Mouse (Mus musculus) midbrain, embryonic 12.5 days (tissue): ENCODE measurements around the gene Fancg. TPM values are rescaled to one million over a fixed set of nuclear protein-coding genes. Genes with fewer than 3 reads are reported as not detected.

Experiments used
- ATAC-seq: fragments of 200-750 bp; cut with Nextera tagmentation; 2 replicates; pipeline ENCODE4 v1.8.0; 2017; ENCODE audit warnings: low read depth, moderate TSS enrichment, moderate library complexity; ENCODE audit not compliant: low FRiP score
- H3K27ac ChIP-seq: fragments of 300-500 bp; sonication (generic); replicated peaks from 2 replicates; pipeline ENCODE4 v1.5.1; 2016; ENCODE audit warnings: mild to moderate bottlenecking
- H3K27me3 ChIP-seq: fragments of 300-500 bp; sonication (generic); 2 replicates; pipeline ENCODE4 v1.6.1; 2016; ENCODE audit warnings: mild to moderate bottlenecking
- H3K36me3 ChIP-seq: fragments of 300-500 bp; sonication (generic); 2 replicates; pipeline ENCODE4 v1.6.1; 2016
- H3K4me1 ChIP-seq: fragments of 300-500 bp; sonication (generic); 2 replicates; pipeline ENCODE4 v1.6.1; 2016
- H3K4me2 ChIP-seq: fragments of 300-500 bp; sonication (generic); replicated peaks from 2 replicates; pipeline ENCODE4 v1.6.1; 2016; ENCODE audit warnings: mild to moderate bottlenecking, moderate library complexity
- H3K4me3 ChIP-seq: fragments of 300-500 bp; sonication (generic); 2 replicates; pipeline ENCODE4 v1.5.1; 2016; ENCODE audit warnings: mild to moderate bottlenecking
- H3K9ac ChIP-seq: fragments of 300-500 bp; sonication (generic); replicated peaks from 2 replicates; pipeline ENCODE4 v1.6.1; 2016; ENCODE audit warnings: mild to moderate bottlenecking, moderate library complexity
- H3K9me3 ChIP-seq: fragments of 300-500 bp; sonication (generic); 2 replicates; pipeline ENCODE4 v1.6.1; 2016; ENCODE audit warnings: mild to moderate bottlenecking
- WGBS: fragments of 180-500 bp; shearing (Covaris S2); methylation state at CpG from one replicate; pipeline ENCODE4 v1.1.7; 2016; 5-methylcytosine and 5-hydroxymethylcytosine counted together
- polyA plus RNA-seq: library from polyadenylated mRNA; unstranded; fragments of >200 nt; fragmentation: Nextera tagmentation; extraction: Ambion mirVana; gene quantifications from 2 replicates; pipeline ENCODE4 v1.2.1, GENCODE M21; 2016

The Fancg gene
- polyA plus RNA-seq, 1 experiment from 2014 or later: 24.0 TPM

GRCm38 (mm10) chr4:43031237-43031995 lies 21.1 kb upstream of the Fancg start, which contains the start of gene Stoml2:
Gene Stoml2 (minus strand): TSS chr4:43031710.
- Histone ChIP-seq H3K9ac (peak within 1 kb of the TSS; percentile 92), H3K36me3 (peaks cover 74% of the 10 kb centered on the region), H3K27me3 (no peaks in the 10 kb centered on the region), H3K27ac (peak within 1 kb of the TSS; percentile 93), H3K9me3 (no peaks in the 10 kb centered on the region), H3K4me3 (peak within 1 kb of the TSS; percentile 78), H3K4me2 (peak within 1 kb of the TSS; percentile 88), H3K4me1 (peaks cover 21% of the 10 kb centered on the region)
- WGBS: 1% methylated on average over 38 of the region's 38 CpGs
- ATAC-seq: peak; percentile 96

GRCm38 (mm10) chr4:43030780-43031230 lies 20.5 kb upstream of the Fancg start:
- H3K9ac ChIP-seq: peak overlapping the region; percentile 92
- 1% methylated on average over 28 of the region's 28 CpGs for WGBS
- no peaks in the 10 kb centered on the region for H3K27me3 ChIP-seq
- H3K36me3 ChIP-seq: peaks cover 68% of the 10 kb centered on the region
- H3K4me1 ChIP-seq: peaks cover 21% of the 10 kb centered on the region
- peak overlapping the region; percentile 93 for H3K27ac ChIP-seq
- no peak for ATAC-seq
- no peaks in the 10 kb centered on the region for H3K9me3 ChIP-seq
- H3K4me3 ChIP-seq: peak overlapping the region; percentile 78
- H3K4me2 ChIP-seq: peak overlapping the region; percentile 88

GRCm38 (mm10) chr4:43030352-43030751 lies 20.0 kb upstream of the Fancg start:
- Histone ChIP-seq H3K4me1 (peaks cover 21% of the 10 kb centered on the region), H3K4me2 (peak overlapping the region; percentile 88), H3K9me3 (no peaks in the 10 kb centered on the region), H3K36me3 (peaks cover 63% of the 10 kb centered on the region), H3K9ac (peak overlapping the region; percentile 92), H3K27ac (peak overlapping the region; percentile 93), H3K4me3 (peak overlapping the region; percentile 78), H3K27me3 (no peaks in the 10 kb centered on the region)
- 77% methylated on average over 9 of the region's 9 CpGs for WGBS
- no peak for ATAC-seq

GRCm38 (mm10) chr4:43029749-43030148 lies 19.4 kb upstream of the Fancg start:
- peaks cover 25% of the 10 kb centered on the region for H3K4me1 ChIP-seq
- H3K9me3 ChIP-seq: no peaks in the 10 kb centered on the region
- 0 out of 2 replicates have a peak overlapping the region, but pooled peaks have one; percentile 92 for H3K9ac ChIP-seq
- H3K4me3 ChIP-seq: no peak overlapping the region; the same call in 1 of the 2 replicates
- no peak overlapping the region for H3K27ac ChIP-seq
- peak overlapping the region; percentile 88; the same call in 1 of the 2 replicates for H3K4me2 ChIP-seq
- ATAC-seq: no peak
- WGBS: 95% methylated on average over 9 of the region's 9 CpGs
- H3K36me3 ChIP-seq: peaks cover 58% of the 10 kb centered on the region
- H3K27me3 ChIP-seq: no peaks in the 10 kb centered on the region

GRCm38 (mm10) chr4:43029121-43029520 lies 18.8 kb upstream of the Fancg start:
- Histone ChIP-seq H3K4me1 (peaks cover 30% of the 10 kb centered on the region), H3K36me3 (peaks cover 52% of the 10 kb centered on the region), H3K4me3 (no peak overlapping the region), H3K27ac (no peak overlapping the region), H3K9ac (no peak overlapping the region), H3K9me3 (no peaks in the 10 kb centered on the region), H3K27me3 (no peaks in the 10 kb centered on the region), H3K4me2 (no peak overlapping the region)
- ATAC-seq: no peak
- 97% methylated on average over 7 of the region's 7 CpGs for WGBS

GRCm38 (mm10) chr4:43025084-43025960 lies 15.0 kb upstream of the Fancg start, which contains the start of gene Pigo:
Gene Pigo (minus strand): TSS chr4:43025819.
- H3K4me3 ChIP-seq: peak within 1 kb of the TSS; percentile 57
- H3K9me3 ChIP-seq: no peaks in the 10 kb centered on the region
- WGBS: 10% methylated on average over 42 of the region's 42 CpGs
- ATAC-seq: peak; percentile 92
- peak within 1 kb of the TSS; percentile 56 for H3K9ac ChIP-seq
- no peaks in the 10 kb centered on the region for H3K27me3 ChIP-seq
- H3K36me3 ChIP-seq: peaks cover 69% of the 10 kb centered on the region
- H3K27ac ChIP-seq: peak within 1 kb of the TSS; percentile 85
- H3K4me1 ChIP-seq: peaks cover 17% of the 10 kb centered on the region
- peak within 1 kb of the TSS; percentile 64 for H3K4me2 ChIP-seq

- Histone ChIP-seq H3K4me1 (peaks cover 12% of the 10 kb centered on the region), H3K27ac (0 out of 2 replicates have a peak overlapping the region, but pooled peaks have one; percentile 85), H3K4me2 (peak overlapping the region; percentile 64), H3K4me3 (peak overlapping the region; percentile 57), H3K9me3 (no peaks in the 10 kb centered on the region), H3K27me3 (no peaks in the 10 kb centered on the region), H3K9ac (peak overlapping the region; percentile 56), H3K36me3 (peaks cover 71% of the 10 kb centered on the region)
- ATAC-seq: no peak
- 88% methylated on average over 14 of the region's 14 CpGs for WGBS
Measured at GRCm38 (mm10) chr4:43024673-43025072, 14.4 kb upstream of the Fancg start.

- Histone ChIP-seq H3K4me1 (peaks cover 12% of the 10 kb centered on the region), H3K4me3 (no peak overlapping the region), H3K9ac (no peak overlapping the region), H3K36me3 (peaks cover 70% of the 10 kb centered on the region), H3K4me2 (no peak overlapping the region), H3K27me3 (no peaks in the 10 kb centered on the region), H3K27ac (no peak overlapping the region), H3K9me3 (no peaks in the 10 kb centered on the region)
- no peak for ATAC-seq
- WGBS: 71% methylated on average over 17 of the region's 17 CpGs
Measured at GRCm38 (mm10) chr4:43021341-43021740, 11.0 kb upstream of the Fancg start.

GRCm38 (mm10) chr4:43020876-43021275 lies 10.6 kb upstream of the Fancg start:
- H3K4me3 ChIP-seq: no peak overlapping the region
- peaks cover 70% of the 10 kb centered on the region for H3K36me3 ChIP-seq
- peaks cover 12% of the 10 kb centered on the region for H3K4me1 ChIP-seq
- 87% methylated on average over 16 of the region's 16 CpGs for WGBS
- H3K27ac ChIP-seq: no peak overlapping the region
- H3K4me2 ChIP-seq: no peak overlapping the region
- H3K27me3 ChIP-seq: no peaks in the 10 kb centered on the region
- H3K9me3 ChIP-seq: no peaks in the 10 kb centered on the region
- no peak overlapping the region for H3K9ac ChIP-seq
- ATAC-seq: no peak

GRCm38 (mm10) chr4:43019641-43020465 lies 9.5 kb upstream of the Fancg start:
- H3K36me3 ChIP-seq: peaks cover 70% of the 10 kb centered on the region
- WGBS: 92% methylated on average over 23 of the region's 23 CpGs
- no peak for ATAC-seq

GRCm38 (mm10) chr4:43019176-43019575 lies 8.9 kb upstream of the Fancg start:
- H3K9ac ChIP-seq: no peak overlapping the region
- H3K4me2 ChIP-seq: no peak overlapping the region
- no peak for ATAC-seq
- no peak overlapping the region for H3K27ac ChIP-seq
- WGBS: 93% methylated on average over 10 of the region's 10 CpGs
- peaks cover 70% of the 10 kb centered on the region for H3K36me3 ChIP-seq
- peaks cover 4% of the 10 kb centered on the region; the same call in 1 of the 2 replicates for H3K4me1 ChIP-seq
- no peaks in the 10 kb centered on the region for H3K27me3 ChIP-seq
- no peak overlapping the region for H3K4me3 ChIP-seq
- H3K9me3 ChIP-seq: no peaks in the 10 kb centered on the region

More at GRCm38 (mm10) chr4:43019641-43020465, 9.5 kb upstream of the Fancg start:
- Histone ChIP-seq H3K9ac (no peak overlapping the region), H3K4me1 (peaks cover 10% of the 10 kb centered on the region), H3K27me3 (no peaks in the 10 kb centered on the region), H3K4me2 (no peak overlapping the region), H3K4me3 (no peak overlapping the region), H3K9me3 (no peaks in the 10 kb centered on the region), H3K27ac (no peak overlapping the region)
